Mouse (Mus musculus): ENCODE data around the gene Aff1.

The Aff1 gene

GRCm38 (mm10) chr5:103727777-103728395 is 35.7 kb downstream of the Aff1 start:
- no peak for DNase-seq

DNA sequence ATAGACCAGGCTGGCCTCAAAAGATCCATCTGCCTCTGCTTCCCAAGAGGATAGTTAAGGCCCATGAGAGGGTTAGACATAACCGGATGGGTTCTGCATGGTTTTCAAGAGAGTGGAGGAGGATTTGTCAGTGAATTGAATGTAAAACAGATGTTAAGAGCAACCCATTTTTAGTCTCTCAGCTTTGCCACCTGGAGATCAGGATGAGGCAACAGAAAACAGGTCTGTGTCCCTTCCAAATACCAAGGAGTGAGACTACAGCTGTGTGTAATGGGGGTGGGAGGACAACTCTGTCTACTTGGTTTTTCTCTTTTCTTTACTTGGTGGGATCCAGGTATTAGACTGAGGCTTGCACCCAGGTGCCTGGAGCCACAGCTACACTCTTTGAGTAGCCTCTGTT is 37.1 kb downstream of the Aff1 start:
- DNase-seq: no peak

DNA sequence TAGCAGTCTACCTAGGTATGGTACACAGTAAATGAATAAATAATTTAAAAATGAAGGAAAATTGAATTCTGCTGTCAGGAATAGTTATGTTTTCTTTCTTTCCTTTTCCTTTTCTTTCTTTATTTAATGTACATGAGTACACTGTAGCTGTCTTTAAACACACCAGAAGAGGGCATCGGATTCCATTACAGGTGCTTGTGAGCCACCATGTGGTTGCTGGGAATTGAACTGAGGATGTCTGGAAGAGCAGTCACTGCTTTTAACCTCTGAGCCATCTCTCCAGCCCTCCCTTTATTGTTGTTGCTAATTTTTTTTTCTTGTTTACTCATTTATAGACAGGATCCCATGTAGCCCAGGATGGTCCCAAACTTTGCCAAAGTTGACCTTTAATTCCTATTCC is 38.0 kb downstream of the Aff1 start:
- DNase-seq: no peak

DNA sequence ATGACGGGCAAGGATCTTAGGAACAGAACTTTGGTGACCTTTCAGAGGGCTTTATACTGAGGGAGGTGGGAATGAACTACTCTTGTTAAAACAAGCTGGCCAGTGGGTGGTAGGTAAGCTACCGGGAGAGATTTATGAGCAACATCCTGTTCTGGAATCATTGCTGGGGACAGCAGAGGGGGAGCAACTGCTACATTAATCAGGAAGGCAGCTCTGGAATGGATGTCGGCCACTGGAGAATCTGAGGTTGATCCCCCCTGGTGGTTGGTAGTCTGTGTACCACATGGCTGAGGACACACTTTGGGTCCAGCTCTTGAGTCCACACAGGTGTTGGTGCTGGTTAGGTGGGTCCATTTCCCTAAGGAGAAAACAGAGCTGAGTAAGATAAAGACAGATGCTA is 38.6 kb downstream of the Aff1 start:
- no peak for DNase-seq

GRCm38 (mm10) chr5:103732581-103732980 is 40.4 kb downstream of the Aff1 start:
- peak; percentile 52 to 62 for DNase-seq

DNA sequence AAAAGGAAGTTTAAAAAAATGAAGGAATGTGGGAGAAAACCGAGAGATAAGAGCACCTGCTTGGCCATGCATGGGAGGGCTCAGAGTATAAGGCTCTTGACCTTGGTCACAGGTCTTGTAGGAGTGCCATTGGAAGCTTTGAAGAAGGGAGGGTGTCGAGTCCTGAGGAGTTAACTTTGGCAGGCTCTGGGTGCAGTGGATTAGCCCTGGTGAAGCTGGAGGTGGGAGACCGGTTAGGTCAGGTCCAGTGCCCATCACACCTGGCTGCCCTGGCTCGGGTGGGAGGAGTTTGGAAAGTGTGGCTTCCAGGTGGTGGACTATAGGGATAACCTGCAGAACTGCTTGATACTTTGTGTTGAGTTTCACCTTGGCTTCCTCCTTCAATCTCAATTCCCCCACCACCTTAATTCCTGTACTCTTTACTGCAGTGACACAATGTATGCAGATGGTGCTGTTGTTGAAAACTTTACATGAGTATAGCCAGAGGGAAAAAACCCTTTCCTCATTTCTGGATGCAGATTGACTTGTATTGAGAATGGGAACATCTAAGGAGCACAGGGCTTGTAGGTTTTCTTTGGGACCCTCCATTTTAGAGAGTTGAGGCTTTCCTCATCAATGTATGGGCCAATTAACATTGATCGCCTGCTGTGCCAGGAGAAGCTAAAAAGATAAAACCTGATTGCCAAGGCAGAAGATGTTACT is 43.4 kb downstream of the Aff1 start:
- DNase-seq: no peak

GRCm38 (mm10) chr5:103736553-103737207 is 44.5 kb downstream of the Aff1 start:
- no peak for DNase-seq

DNA sequence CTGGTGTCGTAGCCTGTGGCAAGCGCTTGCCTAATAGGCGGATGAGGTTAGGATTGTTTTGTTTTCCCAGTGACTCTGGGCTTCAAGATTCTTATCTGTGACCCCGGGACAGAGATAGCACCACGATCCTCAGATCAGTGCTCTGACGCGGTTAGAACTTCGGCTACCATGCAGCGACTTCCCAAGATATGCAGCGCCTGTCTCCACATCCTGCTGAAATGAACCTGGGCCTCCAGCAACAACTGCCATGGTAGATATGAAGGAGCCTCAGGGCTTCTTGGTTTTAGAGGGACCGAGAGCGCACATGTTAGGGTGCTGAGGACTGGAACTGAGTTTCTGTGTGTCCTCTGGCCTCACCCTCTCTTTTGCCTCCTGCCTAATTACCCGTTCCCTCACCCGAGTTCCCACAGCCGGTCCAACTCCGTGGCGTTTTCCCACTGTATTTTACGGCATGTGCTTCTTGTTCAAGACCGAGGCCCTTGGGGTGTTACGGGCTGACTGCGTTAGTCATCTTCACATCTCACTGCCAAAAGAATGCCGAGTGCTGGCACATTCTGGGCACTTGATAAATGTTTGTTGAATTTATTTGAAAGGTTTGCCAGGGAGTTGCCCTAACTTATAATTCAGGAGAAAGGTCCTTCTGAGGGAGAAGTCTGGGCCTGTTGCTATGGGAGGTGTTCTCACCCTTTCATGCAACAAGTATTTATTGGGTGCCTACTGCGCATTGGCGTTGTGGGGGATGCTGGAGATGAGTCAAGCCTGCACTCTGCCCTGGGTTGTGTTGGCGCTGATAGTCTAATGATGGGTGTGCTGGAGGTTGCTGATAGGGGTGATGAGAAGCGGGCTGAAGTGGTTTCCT is 45.3 kb downstream of the Aff1 start:
- DNase-seq: no peak

DNA sequence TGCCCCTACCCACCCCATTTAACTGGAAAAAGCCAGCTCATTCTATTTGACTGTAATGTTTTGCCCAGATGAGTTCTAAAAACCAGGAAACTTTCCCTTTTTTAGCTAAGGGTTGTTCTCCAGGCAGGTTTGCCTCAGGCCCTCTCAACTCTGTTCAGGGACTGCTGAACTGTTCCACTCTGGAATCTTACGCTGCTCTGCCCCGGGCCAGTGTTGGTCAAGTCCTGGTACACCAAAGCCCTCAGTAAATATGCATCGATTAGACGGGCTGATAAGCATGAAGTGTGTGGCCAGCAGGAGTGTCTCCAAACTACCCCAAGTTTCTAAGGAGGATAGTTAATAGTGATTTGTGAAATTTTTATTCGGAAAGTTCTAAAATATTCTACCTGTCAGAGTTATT is 46.3 kb downstream of the Aff1 start:
- DNase-seq: no peak

DNA sequence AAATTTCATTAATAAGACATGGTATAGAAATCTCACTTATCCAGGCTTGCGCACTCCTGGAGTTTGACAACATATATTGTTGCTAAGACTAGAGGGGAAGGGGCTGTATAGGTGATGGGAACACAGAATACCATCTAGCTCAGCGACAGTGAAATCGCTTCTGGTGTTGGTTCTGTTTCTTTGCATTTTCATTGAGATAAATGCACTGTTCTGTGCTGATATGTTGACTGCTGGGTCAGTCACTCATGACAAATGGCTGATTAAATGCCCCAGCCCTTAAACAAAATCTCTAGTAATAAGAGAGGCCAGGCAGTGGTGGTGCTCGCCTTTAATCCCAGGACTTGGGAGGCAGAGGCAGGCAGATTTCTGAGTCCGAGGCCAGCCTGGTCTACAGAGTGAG is 47.0 kb downstream of the Aff1 start:
- DNase-seq: no peak

GRCm38 (mm10) chr5:103740093-103740902 is 48.1 kb downstream of the Aff1 start:
- no peak for DNase-seq

DNA sequence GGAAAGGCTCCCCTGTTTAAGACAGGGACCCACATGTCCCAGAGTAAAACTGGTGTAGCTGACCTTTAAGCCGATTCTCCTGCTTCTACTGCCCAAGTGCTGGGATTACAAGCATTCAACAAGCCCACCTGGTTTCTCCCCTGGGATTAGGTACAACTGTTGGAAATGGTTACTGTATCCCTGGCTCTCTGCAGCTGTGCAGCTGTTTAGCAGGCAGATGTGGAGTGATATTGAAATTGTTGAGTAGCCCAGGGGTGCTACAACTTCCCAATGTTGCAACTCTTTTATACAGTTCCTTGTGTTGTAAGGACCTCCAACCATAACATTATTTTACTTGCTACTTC is 48.7 kb downstream of the Aff1 start:
- DNase-seq: no peak

GRCm38 (mm10) chr5:103741443-103741842 is 49.3 kb downstream of the Aff1 start:
- DNase-seq: no peak

GRCm38 (mm10) chr5:103741992-103742391 is 49.8 kb downstream of the Aff1 start:
- no peak for DNase-seq

DNA sequence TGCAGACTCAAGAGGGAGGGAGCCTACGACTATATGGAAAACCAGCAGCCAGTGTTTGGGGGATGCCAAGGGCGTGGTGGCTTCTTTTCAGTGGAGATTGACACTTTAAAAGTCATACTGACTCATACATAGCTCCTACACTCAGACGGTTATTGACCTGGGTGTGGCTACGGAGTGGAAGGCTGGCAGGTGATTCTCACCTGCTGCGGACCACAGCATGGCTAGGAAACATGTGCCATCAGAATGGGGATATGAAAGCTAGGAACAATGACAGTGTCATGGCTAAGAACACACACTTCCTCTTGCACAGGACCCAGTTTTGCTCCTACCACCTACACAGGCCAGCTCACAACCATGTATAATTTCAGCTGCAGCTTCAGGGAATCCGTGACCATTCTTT is 52.4 kb downstream of the Aff1 start:
- DNase-seq: peak; percentile 61 to 70

- no peak for DNase-seq
These were observed 53.5 kb downstream of the Aff1 start for GRCm38 (mm10) chr5:103745635-103746034.

- peak; percentile 60 to 69 for DNase-seq
These were observed 54.4 kb downstream of the Aff1 start for GRCm38 (mm10) chr5:103746561-103747085.

GRCm38 (mm10) chr5:103747098-103747497 is 54.9 kb downstream of the Aff1 start:
- no peak for DNase-seq

DNA sequence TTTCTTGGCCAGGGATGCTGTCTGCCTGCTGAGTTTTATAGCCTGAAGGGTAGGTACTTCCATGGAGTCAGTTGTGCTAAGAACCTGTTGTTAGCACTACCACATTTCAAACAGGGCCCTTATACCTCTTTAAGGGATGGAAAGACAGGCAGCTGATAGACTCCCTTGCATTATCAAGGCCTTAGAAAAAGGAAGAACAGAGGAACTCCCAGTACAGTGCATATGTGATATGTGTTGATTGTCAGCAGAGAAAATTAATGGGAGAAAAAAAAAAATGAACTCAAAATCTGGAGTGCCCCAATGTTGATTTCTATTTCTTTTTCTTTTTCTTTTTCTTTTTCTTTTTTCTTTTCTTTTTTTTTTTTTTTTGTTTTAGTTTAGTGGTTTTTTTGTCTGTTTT is 56.2 kb downstream of the Aff1 start:
- no peak for DNase-seq

GRCm38 (mm10) chr5:103749465-103750285 is 57.5 kb downstream of the Aff1 start:
- DNase-seq: peak in 1 of 2 experiments; percentile 47
